10 mouse cellular contexts compared by ENCODE assay signal in genomic region chr5:144313335-144313734, GRCm38 (mm10). TPM values are rescaled to one million over a fixed set of nuclear protein-coding genes. Genes with fewer than 3 reads are reported as not detected.
DNase-seq lines count a peak whose midpoint lies in the region; ATAC-seq and TF ChIP-seq lines count a peak whose summit lies in the region.
"Had no signal": no experiment of that assay in that cellular context is flagged by ENCODE, and none has a peak within 500 bp of the region (broad histone marks: within the 10 kb centered on the region; RNA-seq: fewer than 3 reads in every experiment).

No protein-coding gene starts in this region.

- 11% methylated on average over 5 of the region's 5 CpGs for WGBS in lung, postnatal 0 days
- 18% methylated on average over 5 of the region's 5 CpGs for WGBS in intestine, postnatal 0 days
- 19% methylated on average over 5 of the region's 5 CpGs for WGBS in stomach, embryonic 16.5 days
- 43% methylated on average over 5 of the region's 5 CpGs for WGBS in midbrain, embryonic 16.5 days

- no peaks in the 10 kb centered on the region for H3K9me3 ChIP-seq in lung, postnatal 0 days (ENCODE audit: low read length)
- H3K9me3 ChIP-seq in intestine, postnatal 0 days (ENCODE audit: control insufficient read depth), result no peaks in the 10 kb centered on the region
- H3K9me3 ChIP-seq in stomach, embryonic 16.5 days (replicated peaks; ENCODE audit: control insufficient read depth, low read length), result no peaks in the 10 kb centered on the region
- H3K9me3 ChIP-seq in midbrain, embryonic 16.5 days (replicated peaks; ENCODE audit: control insufficient read depth, low read length, poor library complexity, severe bottlenecking), result no peaks in the 10 kb centered on the region
- H3K9me3 ChIP-seq: limb, embryonic 12.5 days had no signal

- no peak for TF ChIP-seq EP300 in lung, postnatal 0 days (IDR thresholded peaks at IDR 0.05)

- ATAC-seq in lung, postnatal 0 days, result no peak
- ATAC-seq in intestine, postnatal 0 days, result no peak
- no peak for ATAC-seq in stomach, embryonic 16.5 days (ENCODE audit: insufficient read depth, low FRiP score)
- no peak for ATAC-seq in midbrain, embryonic 16.5 days
- ATAC-seq: activated CD4-positive, CD25-positive, alpha-beta regulatory T cell, adult 4 months had no signal

- H3K36me3 ChIP-seq in lung, postnatal 0 days (ENCODE audit: insufficient read depth, low read length), result no peaks in the 10 kb centered on the region
- peaks cover 20% of the 10 kb centered on the region for H3K36me3 ChIP-seq in intestine, postnatal 0 days (ENCODE audit: control insufficient read depth, insufficient read depth)
- no peaks in the 10 kb centered on the region for H3K36me3 ChIP-seq in stomach, embryonic 16.5 days (ENCODE audit: control insufficient read depth, insufficient read depth, low read length)
- no peaks in the 10 kb centered on the region for H3K36me3 ChIP-seq in midbrain, embryonic 16.5 days (ENCODE audit: control insufficient read depth, insufficient read depth, low read length)
- H3K36me3 ChIP-seq: limb, embryonic 12.5 days had no signal

- DNase-seq in adrenal gland, adult 2 months, result peak; percentile 58
- DNase-seq in adrenal gland, postnatal 4 days (ENCODE audit: low spot score in 2 of 2), result no peak
- peak; percentile 28 for DNase-seq in lung, postnatal 0 days (ENCODE audit: low spot score)
- no peak for DNase-seq in lung, postnatal 36 days
- no peak for DNase-seq in frontal cortex, adult 2 months (ENCODE audit: extremely low spot score in 1 of 2, low spot score in 1 of 2)

- H3K9ac ChIP-seq in lung, postnatal 0 days (replicated peaks; ENCODE audit: low read depth), result no peak overlapping the region
- no peak overlapping the region for H3K9ac ChIP-seq in intestine, postnatal 0 days (ENCODE audit: low read depth, low read length)
- no peak overlapping the region for H3K9ac ChIP-seq in stomach, embryonic 16.5 days (ENCODE audit: low read length)
- H3K9ac ChIP-seq in midbrain, embryonic 16.5 days (ENCODE audit: low read depth, low read length), result no peak overlapping the region
- H3K9ac ChIP-seq: limb, embryonic 12.5 days had no signal

- no peaks in the 10 kb centered on the region for H3K27me3 ChIP-seq in lung, postnatal 0 days (replicated peaks; ENCODE audit: insufficient read depth, low read length)
- no peaks in the 10 kb centered on the region for H3K27me3 ChIP-seq in intestine, postnatal 0 days (replicated peaks; ENCODE audit: control insufficient read depth, insufficient read depth, low read length)
- no peaks in the 10 kb centered on the region for H3K27me3 ChIP-seq in stomach, embryonic 16.5 days (ENCODE audit: control insufficient read depth, insufficient read depth, low read length)
- no peaks in the 10 kb centered on the region for H3K27me3 ChIP-seq in midbrain, embryonic 16.5 days (ENCODE audit: control insufficient read depth, insufficient read depth, low read depth, low read length)
- H3K27me3 ChIP-seq: limb, embryonic 12.5 days had no signal

- H3K4me1 ChIP-seq in lung, postnatal 0 days (ENCODE audit: insufficient read depth, low read depth, low read length), result peaks cover 13% of the 10 kb centered on the region; the same call in 1 of the 2 replicates
- H3K4me1 ChIP-seq in intestine, postnatal 0 days (replicated peaks; ENCODE audit: control insufficient read depth, insufficient read depth, low read length), result peaks cover 19% of the 10 kb centered on the region; the same call in 1 of the 2 replicates
- H3K4me1 ChIP-seq in stomach, embryonic 16.5 days (ENCODE audit: control insufficient read depth, insufficient read depth, low read length), result peaks cover 11% of the 10 kb centered on the region; the same call in 1 of the 2 replicates
- H3K4me1 ChIP-seq in midbrain, embryonic 16.5 days (ENCODE audit: control insufficient read depth, insufficient read depth, low read length), result no peaks in the 10 kb centered on the region; the same call in 1 of the 2 replicates

- no peak overlapping the region for H3K27ac ChIP-seq in lung, postnatal 0 days (ENCODE audit: low read length)
- H3K27ac ChIP-seq in intestine, postnatal 0 days (ENCODE audit: low read depth, low read length), result peak overlapping the region; percentile 73
- peak overlapping the region; percentile 16 for H3K27ac ChIP-seq in stomach, embryonic 16.5 days (ENCODE audit: low read length)
- no peak overlapping the region for H3K27ac ChIP-seq in midbrain, embryonic 16.5 days (ENCODE audit: low read length)
- H3K27ac ChIP-seq: limb, embryonic 12.5 days had no signal

- no peak overlapping the region for H3K4me2 ChIP-seq in lung, postnatal 0 days (replicated peaks; ENCODE audit: low read depth, low read length)
- no peak overlapping the region for H3K4me2 ChIP-seq in intestine, postnatal 0 days (replicated peaks; ENCODE audit: low read depth)
- no peak overlapping the region for H3K4me2 ChIP-seq in stomach, embryonic 16.5 days (ENCODE audit: low read depth, low read length)
- H3K4me2 ChIP-seq in midbrain, embryonic 16.5 days (ENCODE audit: low read length), result no peak overlapping the region
- H3K4me2 ChIP-seq: limb, embryonic 12.5 days had no signal

- no peak for TF ChIP-seq CTCF in lung, postnatal 0 days (IDR thresholded peaks at IDR 0.05)
- TF ChIP-seq CTCF in intestine, postnatal 0 days (IDR thresholded peaks at IDR 0.05; ENCODE audit: low read depth), result no peak

- no peak overlapping the region for H3K4me3 ChIP-seq in lung, postnatal 0 days (ENCODE audit: low read depth, low read length)
- H3K4me3 ChIP-seq in intestine, postnatal 0 days (ENCODE audit: low read depth, low read length), result no peak overlapping the region
- no peak overlapping the region for H3K4me3 ChIP-seq in stomach, embryonic 16.5 days (replicated peaks; ENCODE audit: low read length)
- no peak overlapping the region for H3K4me3 ChIP-seq in midbrain, embryonic 16.5 days (ENCODE audit: low read depth, low read length)
- H3K4me3 ChIP-seq: limb, embryonic 12.5 days had no signal

RNA-seq across cellular contexts. Expression of gene Baiap2l1, which starts 44.6 kb away (rescaled TPM):
- total RNA-seq in adrenal gland, adult 2 months (2021), result 1 to 10 TPM; 8.5 to 8.6 TPM
- 5.6 and 6.9 TPM in 2 replicates for polyA plus RNA-seq in adrenal gland, adult 2 months (2012; rRNA removed)
- total RNA-seq in adrenal gland, postnatal 4 days (2021), result 1 to 10 TPM; 6.3 to 8.0 TPM
- 18.3 and 21.5 TPM in 2 replicates for polyA plus RNA-seq in lung, postnatal 0 days (2015; fragmentation: Nextera tagmentation; extraction: Ambion mirVana)
- polyA plus RNA-seq in intestine, postnatal 0 days (2015; fragmentation: Nextera tagmentation; extraction: Ambion mirVana), result 38.8 and 41.1 TPM in 2 replicates
- polyA plus RNA-seq in stomach, embryonic 16.5 days (2015; fragmentation: Nextera tagmentation; extraction: Ambion mirVana), result 19.3 and 22.6 TPM in 2 replicates
- 0.42 and 0.55 TPM in 2 replicates for polyA plus RNA-seq in frontal cortex, adult 2 months (2012; rRNA removed)
- 1.2 TPM in 2 replicates for polyA plus RNA-seq in midbrain, embryonic 16.5 days (2015; fragmentation: Nextera tagmentation; extraction: Ambion mirVana)

Comparison
In these comparisons a context has a peak if more than half of its experiments do, and no peak if none do; other contexts are left out.
1. DNase-seq: peak in adrenal gland, adult 2 months (single experiment) and lung, postnatal 0 days (single experiment); none in adrenal gland, postnatal 4 days (0 of 2), lung, postnatal 36 days (single experiment) and frontal cortex, adult 2 months (0 of 2).
2. H3K27ac ChIP-seq: peak in intestine, postnatal 0 days (single experiment) and stomach, embryonic 16.5 days (single experiment); none in lung, postnatal 0 days (single experiment) and midbrain, embryonic 16.5 days (single experiment).